Mouse (Mus musculus): ENCODE data around the gene Olfr906.

Gene Olfr906

DNA sequence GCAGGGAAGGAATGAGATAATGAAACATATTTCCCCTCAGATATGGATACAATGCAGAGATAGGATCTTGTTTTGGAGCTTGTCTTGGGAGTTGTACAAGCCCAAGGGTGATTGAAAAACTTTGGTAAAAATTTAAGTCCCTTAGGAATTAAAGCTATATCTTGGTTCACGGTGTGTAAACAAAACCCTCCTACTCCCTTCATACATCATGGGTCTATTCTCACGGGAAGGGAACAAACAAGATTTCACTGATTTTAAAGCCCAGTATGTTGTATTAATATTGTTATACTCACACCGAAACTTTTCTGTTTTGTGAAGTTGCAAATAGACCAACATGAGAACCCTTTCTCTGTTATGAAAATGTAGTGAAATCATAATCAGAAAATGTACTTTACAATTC, at the start of gene Olfr906:
Olfr906 (plus strand) TSS at position 301 of the 400 bp plus-strand sequence.
- no peak for DNase-seq (ENCODE audit: low spot score in 2 of 2)

DNA sequence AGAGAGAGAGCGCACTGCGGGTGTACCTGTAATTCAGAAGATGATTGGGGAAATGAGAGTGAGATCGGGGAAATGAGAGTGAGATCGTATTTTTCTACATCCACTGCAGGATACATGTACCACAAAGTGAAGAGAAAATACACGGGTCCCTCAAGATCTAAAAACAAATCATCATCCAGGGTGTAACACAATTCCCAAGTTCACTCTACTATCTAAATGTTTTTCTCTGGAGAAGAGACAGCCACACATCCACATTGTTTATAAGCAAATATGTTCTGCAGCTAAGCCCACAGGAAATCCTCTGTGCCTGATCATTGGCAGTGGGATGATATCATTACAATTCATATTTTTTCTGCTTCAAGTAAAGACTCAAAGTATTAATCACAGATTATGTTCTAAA, 39.5 kb upstream of the Olfr906 start, which contains the start of gene Olfr902:
Olfr902 (plus strand) TSS at position 301 of the 400 bp plus-strand sequence.
- DNase-seq (ENCODE audit: low spot score in 2 of 2): no peak

DNA sequence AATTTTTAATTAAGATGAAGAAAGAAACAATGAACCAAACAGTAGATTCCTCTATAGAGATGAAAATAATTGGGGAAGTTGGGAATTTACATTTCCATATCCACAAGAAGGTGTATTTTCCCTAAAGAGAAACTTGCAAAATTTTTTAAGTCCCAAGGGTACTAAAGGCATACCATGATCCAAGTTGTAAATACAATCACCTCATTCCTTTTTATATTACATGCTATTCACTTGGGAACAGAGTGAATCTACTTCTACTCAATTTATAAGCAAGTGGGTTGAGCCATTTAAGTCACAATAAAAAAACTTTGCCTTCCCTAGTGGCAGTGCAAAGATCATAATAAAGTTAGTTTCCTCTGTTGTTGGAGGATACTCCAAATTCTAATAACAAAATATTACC, 24.0 kb upstream of the Olfr906 start, which contains the start of gene Olfr904:
Olfr904 (plus strand) TSS at position 301 of the 400 bp plus-strand sequence.
- no peak for DNase-seq (ENCODE audit: low spot score in 2 of 2)

- no peak for DNase-seq (ENCODE audit: low spot score in 2 of 2)
Observed at GRCm38 (mm10) chr9:38470807-38471206, 16.1 kb upstream of the Olfr906 start, which contains the start of gene Olfr905. Gene Olfr905 (plus strand): TSS chr9:38471107.

- DNase-seq (ENCODE audit: low spot score in 2 of 2): no peak
Observed at GRCm38 (mm10) chr9:38495501-38495900, 8.6 kb downstream of the Olfr906 start, which contains the start of gene Olfr907. Gene Olfr907 (plus strand): TSS chr9:38495801.

DNA sequence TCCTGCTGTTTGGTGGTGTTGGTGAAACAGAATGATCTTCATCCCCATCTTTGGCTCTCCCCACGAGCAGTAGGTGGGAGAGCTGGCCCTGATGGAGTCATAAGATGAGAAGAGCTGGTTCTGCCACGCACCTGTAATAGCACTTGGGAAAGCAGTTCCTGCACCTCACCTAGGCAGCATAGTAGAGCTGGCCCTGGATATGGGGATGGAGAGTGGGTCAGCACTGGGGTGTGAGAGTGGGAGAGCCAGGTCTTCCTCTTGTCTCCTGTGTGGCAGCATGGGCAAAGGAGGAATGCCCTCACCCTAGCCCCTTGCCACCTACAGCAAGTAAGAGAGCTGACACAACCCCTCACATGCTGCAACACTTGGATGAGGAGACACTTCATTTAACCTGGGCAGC, 25.5 kb downstream of the Olfr906 start:
- no peak for DNase-seq (ENCODE audit: low spot score in 2 of 2)

- DNase-seq (ENCODE audit: low spot score in 2 of 2): no peak
Observed at GRCm38 (mm10) chr9:38521280-38521679, 34.4 kb downstream of the Olfr906 start, which contains the start of gene Olfr911-ps1. Gene Olfr911-ps1 (plus strand): TSS chr9:38521580.

- no peak for DNase-seq (ENCODE audit: low spot score in 2 of 2)
Observed at GRCm38 (mm10) chr9:38537549-38537948, 50.7 kb downstream of the Olfr906 start, which contains the start of gene Olfr910. Gene Olfr910 (plus strand): TSS chr9:38537849.
